Mouse (Mus musculus) mouse embryonic stem cell (cell line): Measurements from ENCODE around the gene Hsd3b7.
"Not testable (repeated sequence)": the region's sequence is repeated elsewhere in the genome, so short reads cannot be mapped to it uniquely, and the experiment has no call there.

ENCODE experiments used
- in situ Hi-C, 2 experiments: fragments of 300-500 bp; cut with MboI; formaldehyde crosslinking; loops; 1 replicate in 1 of 2; 3 replicates in 1 of 2; pipeline ENCODE4 v1.14.3; 2019 to 2020; ENCODE audit warnings: low sequenced_read_pairs in 2 of 2, low pct_unique_long_range_greater_than_20kb in 1 of 2, mixed read lengths in 1 of 2; ENCODE audit not compliant: unreplicated experiment in 1 of 2

Gene Hsd3b7

GRCm38 (mm10) chr7:127812292-127812691 lies 11.9 kb downstream of the Hsd3b7 start:
- in situ Hi-C loops = no loop called here

GRCm38 (mm10) chr7:127813821-127814220 lies 13.4 kb downstream of the Hsd3b7 start:
- in situ Hi-C loops = no loop called here

- in situ Hi-C loops = no loop called here
Observed at GRCm38 (mm10) chr7:127814241-127814921, 14.0 kb downstream of the Hsd3b7 start.

- in situ Hi-C loops = no loop called here
Observed at GRCm38 (mm10) chr7:127815116-127815665, 14.8 kb downstream of the Hsd3b7 start.

- in situ Hi-C loops = no loop called here
Observed at GRCm38 (mm10) chr7:127815954-127816821, 15.8 kb downstream of the Hsd3b7 start.

GRCm38 (mm10) chr7:127817053-127817452 lies 16.6 kb downstream of the Hsd3b7 start:
- in situ Hi-C loops = no loop called here

GRCm38 (mm10) chr7:127817776-127818175 lies 17.4 kb downstream of the Hsd3b7 start:
- in situ Hi-C loops = no loop called here

- in situ Hi-C loops = no loop called here
Observed at GRCm38 (mm10) chr7:127820836-127821509, 20.6 kb downstream of the Hsd3b7 start.

GRCm38 (mm10) chr7:127822494-127822893 lies 22.1 kb downstream of the Hsd3b7 start:
- in situ Hi-C loops = no loop called here

- in situ Hi-C loops = no loop called here
Observed at GRCm38 (mm10) chr7:127823236-127824171, 23.1 kb downstream of the Hsd3b7 start.

- in situ Hi-C loops = no loop called here
Observed at GRCm38 (mm10) chr7:127824176-127824871, 23.9 kb downstream of the Hsd3b7 start, which contains the start of the genes Stx4a and Stx1b. Stx4a (plus strand) TSS chr7:127824294. Stx1b (minus strand) TSS chr7:127824549.

GRCm38 (mm10) chr7:127835550-127835949 lies 35.1 kb downstream of the Hsd3b7 start:
- in situ Hi-C loops = no loop called here

GRCm38 (mm10) chr7:127837473-127837872 lies 37.1 kb downstream of the Hsd3b7 start:
- in situ Hi-C loops = no loop called here

GRCm38 (mm10) chr7:127837878-127838277 lies 37.5 kb downstream of the Hsd3b7 start:
- in situ Hi-C loops = not testable (repeated sequence)

GRCm38 (mm10) chr7:127840031-127840430 lies 39.6 kb downstream of the Hsd3b7 start:
- in situ Hi-C loops = not testable (repeated sequence)

- in situ Hi-C loops = no loop called here
Observed at GRCm38 (mm10) chr7:127840886-127841285, 40.5 kb downstream of the Hsd3b7 start.

GRCm38 (mm10) chr7:127841340-127842000 lies 41.1 kb downstream of the Hsd3b7 start:
- in situ Hi-C loops = no loop called here
